Mouse (Mus musculus) liver, embryonic 14.5 days (tissue): ENCODE results near the gene Tmem253. TPM values are rescaled to one million over a fixed set of nuclear protein-coding genes. Genes with fewer than 3 reads are reported as not detected.
A peak's percentile ranks its signal among the peaks of the same experiment; 100 is the strongest.

Experiments used
- ATAC-seq: fragments of 200-750 bp; cut with Nextera tagmentation; 2 replicates; pipeline ENCODE4 v1.8.0; 2017; ENCODE audit warnings: moderate number of reproducible peaks, mild to moderate bottlenecking, moderate library complexity; ENCODE audit not compliant: insufficient read depth
- DNase-seq, 3 experiments: peaks; one replicate each; pipeline ENCODE4 v3.0.0-alpha.2; 2012 to 2013; ENCODE audit warnings: low read depth in 3 of 3, low spot score in 3 of 3
- H3K27ac ChIP-seq: fragments of 300-500 bp; sonication (generic); 2 replicates; pipeline ENCODE4 v1.5.1; 2014; ENCODE audit warnings: moderate library complexity, mild to moderate bottlenecking, control low read depth, inconsistent platforms
- H3K27me3 ChIP-seq: fragments of 300-500 bp; sonication (generic); 2 replicates; pipeline ENCODE4 v1.6.1; 2014; ENCODE audit warnings: mild to moderate bottlenecking, low read length, moderate library complexity; ENCODE audit not compliant: control insufficient read depth, insufficient read depth
- H3K36me3 ChIP-seq: fragments of 300-500 bp; sonication (generic); replicated peaks from 2 replicates; pipeline ENCODE4 v1.6.1; 2014; ENCODE audit warnings: low read depth; ENCODE audit not compliant: control insufficient read depth, insufficient read depth
- H3K4me1 ChIP-seq, 2 experiments: fragments of 200-500 bp in 1 of 2; fragments of 300-500 bp in 1 of 2; sonication (generic) in 1 of 2; replicated peaks; 2 replicates each; pipeline ENCODE4 v1.6.1; 2012 to 2014; ENCODE audit warnings: antibody characterized with exemption in 1 of 2, inconsistent platforms in 1 of 2, low read length in 1 of 2; ENCODE audit not compliant: control insufficient read depth in 2 of 2, insufficient read depth in 2 of 2
- H3K4me2 ChIP-seq: fragments of 300-500 bp; sonication (generic); 2 replicates; pipeline ENCODE4 v1.6.1; 2014; ENCODE audit warnings: low read depth, mild to moderate bottlenecking, control low read depth, moderate library complexity
- H3K4me3 ChIP-seq, 2 experiments: fragments of 200-500 bp in 1 of 2; fragments of 300-500 bp in 1 of 2; sonication (generic) in 1 of 2; 2 replicates each; pipeline ENCODE4 v1.5.1; 2012 to 2014; ENCODE audit warnings: low read depth in 2 of 2, low read length in 2 of 2, mild to moderate bottlenecking in 2 of 2, control low read depth in 1 of 2, inconsistent platforms in 1 of 2, moderate library complexity in 1 of 2; ENCODE audit not compliant: insufficient read depth in 1 of 2
- H3K9ac ChIP-seq: fragments of 300-500 bp; sonication (generic); replicated peaks from 2 replicates; pipeline ENCODE4 v1.6.1; 2014; ENCODE audit warnings: mild to moderate bottlenecking, control low read depth, moderate library complexity
- H3K9me3 ChIP-seq: fragments of 300-500 bp; sonication (generic); 2 replicates; pipeline ENCODE4 v1.6.1; 2016; ENCODE audit warnings: low read length, mixed read lengths; ENCODE audit not compliant: control insufficient read depth
- CTCF ChIP-seq: IDR thresholded peaks from 2 replicates; pipeline ENCODE4 v1.5.1; 2016; ENCODE audit warnings: antibody characterized with exemption, low read depth, control low read depth
- EP300 ChIP-seq: IDR thresholded peaks from 2 replicates; pipeline ENCODE4 v1.6.1; 2016; ENCODE audit warnings: antibody characterized with exemption, low read depth
- WGBS: fragments of 180-500 bp; shearing (Covaris S2); extraction: QIAGEN DNeasy Blood & Tissue Kit; methylation state at CpG from one replicate; pipeline ENCODE4 v1.1.7; 2014; ENCODE audit not compliant: insufficient replicate concordance; 5-methylcytosine and 5-hydroxymethylcytosine counted together
- polyA plus RNA-seq, 2 experiments: library from polyadenylated mRNA; depleted of rRNA in 1 of 2; stranded (reverse) in 1 of 2; unstranded in 1 of 2; fragments of >200 nt; fragmentation: Nextera tagmentation in 1 of 2; extraction: Ambion mirVana in 1 of 2; gene quantifications; 2 replicates each; pipeline versions ENCODE4 v1.2.1 to v1.2.3; 2012 to 2014

The Tmem253 gene
- polyA plus RNA-seq, 2 experiments = 0.08 to 0.24 TPM

GRCm38 (mm10) chr14:51984247-51985231 lies 30.9 kb upstream of the Tmem253 start, which contains the start of gene Arhgef40:
Gene Arhgef40, plus strand, starts transcription at chr14:51984719.
- Histone ChIP-seq H3K9ac (peak within 1 kb of the TSS; percentile 62), H3K36me3 (no peaks in the 10 kb centered on the region), H3K4me3 (peak within 1 kb of the TSS; percentile 64 to 66), H3K27ac (peak within 1 kb of the TSS; percentile 40), H3K4me1 (peaks cover 29 to 32% of the 10 kb centered on the region in 2 experiments), H3K27me3 (no peaks in the 10 kb centered on the region), H3K9me3 (no peaks in the 10 kb centered on the region), H3K4me2 (peak within 1 kb of the TSS; percentile 89)
- peak; percentile 69 for ATAC-seq
- 1% methylated on average over 49 of the region's 74 CpGs for WGBS
- TF ChIP-seq EP300 = no peak
- no peak for TF ChIP-seq CTCF
- DNase-seq = no peak

GRCm38 (mm10) chr14:51985301-51986152 lies 29.9 kb upstream of the Tmem253 start:
- Histone ChIP-seq H3K27me3 (no peaks in the 10 kb centered on the region), H3K4me1 (peaks cover 29 to 32% of the 10 kb centered on the region in 2 experiments), H3K27ac (peak overlapping the region; percentile 40), H3K4me2 (peak overlapping the region; percentile 89), H3K4me3 (peak overlapping the region; percentile 64 to 66), H3K36me3 (no peaks in the 10 kb centered on the region), H3K9me3 (no peaks in the 10 kb centered on the region), H3K9ac (peak overlapping the region; percentile 62)
- no peak for TF ChIP-seq EP300
- WGBS = 2% methylated on average over 27 of the region's 27 CpGs
- ATAC-seq = peak; percentile 43
- DNase-seq = no peak

GRCm38 (mm10) chr14:51986153-51986505 lies 29.3 kb upstream of the Tmem253 start:
- H3K27ac ChIP-seq = peak overlapping the region; percentile 40
- H3K27me3 ChIP-seq = no peaks in the 10 kb centered on the region
- peak overlapping the region; percentile 89 for H3K4me2 ChIP-seq
- WGBS = 2% methylated on average over 7 of the region's 7 CpGs
- no peaks in the 10 kb centered on the region for H3K9me3 ChIP-seq
- H3K9ac ChIP-seq = peak overlapping the region; percentile 62
- H3K36me3 ChIP-seq = no peaks in the 10 kb centered on the region; the same call in 1 of the 2 replicates
- DNase-seq (peak in 2 of 3 experiments; percentile 60), ATAC-seq (peak; percentile 70)
- H3K4me1 ChIP-seq = peaks cover 29 to 32% of the 10 kb centered on the region in 2 experiments
- H3K4me3 ChIP-seq = peak overlapping the region; percentile 64 to 66
- TF ChIP-seq CTCF = no peak
- peak; percentile 79 for TF ChIP-seq EP300

- Histone ChIP-seq H3K36me3 (no peaks in the 10 kb centered on the region; the same call in 1 of the 2 replicates), H3K4me2 (peak overlapping the region; percentile 89), H3K4me1 (peaks cover 29 to 32% of the 10 kb centered on the region in 2 experiments), H3K9me3 (no peaks in the 10 kb centered on the region), H3K4me3 (peak overlapping the region in 1 of 2 experiments; percentile 21; a peak in 1 of 4 replicates), H3K9ac (peak overlapping the region; percentile 1), H3K27me3 (no peaks in the 10 kb centered on the region), H3K27ac (peak overlapping the region; percentile 40)
- ATAC-seq (peak; percentile 58), DNase-seq (peak in 2 of 3 experiments; percentile 52 to 57)
- WGBS = 47% methylated on average over 6 of the region's 6 CpGs
- no peak for TF ChIP-seq CTCF
- TF ChIP-seq EP300 = peak; percentile 45
Observed at GRCm38 (mm10) chr14:51987177-51987576, 28.3 kb upstream of the Tmem253 start.
